Mouse (Mus musculus) forebrain, embryonic 16.5 days (tissue): Measurements from ENCODE around the gene Tas2r143. TPM values are rescaled to one million over a fixed set of nuclear protein-coding genes. Genes with fewer than 3 reads are reported as not detected.

ENCODE experiments used
- ATAC-seq: fragments of 200-750 bp; cut with Nextera tagmentation; 2 replicates; pipeline ENCODE4 v1.8.0; 2017; ENCODE audit warnings: mild to moderate bottlenecking, moderate library complexity
- H3K27ac ChIP-seq: fragments of 300-500 bp; sonication (generic); 2 replicates; pipeline ENCODE4 v1.5.1; 2014; ENCODE audit warnings: low read length, control low read depth
- H3K27me3 ChIP-seq: fragments of 300-500 bp; sonication (generic); replicated peaks from 2 replicates; pipeline ENCODE4 v1.6.1; 2014; ENCODE audit warnings: low read length; ENCODE audit not compliant: control insufficient read depth, insufficient read depth
- H3K36me3 ChIP-seq: fragments of 300-500 bp; sonication (generic); 2 replicates; pipeline ENCODE4 v1.6.1; 2014; ENCODE audit not compliant: control insufficient read depth, insufficient read depth
- H3K4me1 ChIP-seq: fragments of 300-500 bp; sonication (generic); replicated peaks from 2 replicates; pipeline ENCODE4 v1.6.1; 2014; ENCODE audit warnings: low read length; ENCODE audit not compliant: control insufficient read depth, insufficient read depth
- H3K4me2 ChIP-seq: fragments of 300-500 bp; sonication (generic); 2 replicates; pipeline ENCODE4 v1.6.1; 2014; ENCODE audit warnings: mild to moderate bottlenecking, low read length, control low read depth
- H3K4me3 ChIP-seq: fragments of 300-500 bp; sonication (generic); replicated peaks from 2 replicates; pipeline ENCODE4 v1.5.1; 2014; ENCODE audit warnings: mild to moderate bottlenecking, low read length, control low read depth
- H3K9ac ChIP-seq: fragments of 300-500 bp; sonication (generic); replicated peaks from 2 replicates; pipeline ENCODE4 v1.6.1; 2014; ENCODE audit warnings: low read depth, low read length, control low read depth
- H3K9me3 ChIP-seq: fragments of 300-500 bp; sonication (generic); 2 replicates; pipeline ENCODE4 v1.6.1; 2016; ENCODE audit warnings: low read length; ENCODE audit not compliant: control insufficient read depth
- WGBS: fragments of 180-500 bp; shearing (Covaris S2); extraction: QIAGEN DNeasy Blood & Tissue Kit; methylation state at CpG from one replicate; pipeline ENCODE4 v1.1.7; 2014; 5-methylcytosine and 5-hydroxymethylcytosine counted together
- polyA plus RNA-seq: library from polyadenylated mRNA; unstranded; fragments of >200 nt; fragmentation: Nextera tagmentation; extraction: Ambion mirVana; gene quantifications from 2 replicates; pipeline ENCODE4 v1.2.1, GENCODE M21; 2015

Gene Tas2r143
- polyA plus RNA-seq = not detected in 2 replicates

GRCm38 (mm10) chr6:42399938-42400337 is at the start of gene Tas2r143:
Tas2r143 (plus strand) TSS chr6:42400238.
- no peak within 1 kb of the TSS for H3K4me3 ChIP-seq
- H3K4me2 ChIP-seq = no peak within 1 kb of the TSS
- no peak within 1 kb of the TSS for H3K27ac ChIP-seq
- no peak for ATAC-seq
- no peaks in the 10 kb centered on the region for H3K27me3 ChIP-seq
- no peaks in the 10 kb centered on the region for H3K36me3 ChIP-seq
- no peak within 1 kb of the TSS for H3K9ac ChIP-seq
- WGBS = 86% methylated on average over 1 of the region's 1 CpGs
- no peaks in the 10 kb centered on the region for H3K9me3 ChIP-seq
- H3K4me1 ChIP-seq = no peaks in the 10 kb centered on the region

- peak overlapping the region; percentile 78 for H3K9ac ChIP-seq
- peaks cover 4% of the 10 kb centered on the region; the same call in 1 of the 2 replicates for H3K36me3 ChIP-seq
- H3K4me2 ChIP-seq = peak overlapping the region; percentile 92
- H3K27ac ChIP-seq = no peak overlapping the region
- H3K27me3 ChIP-seq = no peaks in the 10 kb centered on the region
- ATAC-seq = no peak
- WGBS = 48% methylated on average over 13 of the region's 13 CpGs
- no peaks in the 10 kb centered on the region for H3K9me3 ChIP-seq
- H3K4me1 ChIP-seq = peaks cover 25% of the 10 kb centered on the region
- H3K4me3 ChIP-seq = peak overlapping the region; percentile 83
Observed at GRCm38 (mm10) chr6:42350968-42351775, 48.9 kb upstream of the Tas2r143 start.

- no peak overlapping the region; the same call in 1 of the 2 replicates for H3K4me2 ChIP-seq
- H3K9me3 ChIP-seq = no peaks in the 10 kb centered on the region
- no peaks in the 10 kb centered on the region for H3K27me3 ChIP-seq
- ATAC-seq = no peak
- no peak overlapping the region for H3K4me3 ChIP-seq
- H3K36me3 ChIP-seq = peaks cover 9% of the 10 kb centered on the region; the same call in 1 of the 2 replicates
- 92% methylated on average over 7 of the region's 7 CpGs for WGBS
- peaks cover 25% of the 10 kb centered on the region for H3K4me1 ChIP-seq
- H3K27ac ChIP-seq = no peak overlapping the region
- no peak overlapping the region for H3K9ac ChIP-seq
Observed at GRCm38 (mm10) chr6:42351776-42352485, 48.1 kb upstream of the Tas2r143 start.

GRCm38 (mm10) chr6:42352486-42352846 is 47.6 kb upstream of the Tas2r143 start:
- Histone ChIP-seq H3K4me1 (peaks cover 25% of the 10 kb centered on the region), H3K9me3 (no peaks in the 10 kb centered on the region)

GRCm38 (mm10) chr6:42353180-42353579 is 46.9 kb upstream of the Tas2r143 start:
- Histone ChIP-seq H3K27ac (no peak overlapping the region), H3K4me3 (no peak overlapping the region), H3K36me3 (peaks cover 12% of the 10 kb centered on the region; the same call in 1 of the 2 replicates), H3K4me2 (no peak overlapping the region), H3K9me3 (no peaks in the 10 kb centered on the region), H3K4me1 (peaks cover 25% of the 10 kb centered on the region), H3K27me3 (no peaks in the 10 kb centered on the region), H3K9ac (no peak overlapping the region)
- no peak for ATAC-seq
- 86% methylated on average over 8 of the region's 8 CpGs for WGBS

More at GRCm38 (mm10) chr6:42352486-42352846, 47.6 kb upstream of the Tas2r143 start:
- H3K27ac ChIP-seq = no peak overlapping the region
- no peak for ATAC-seq
- peaks cover 9% of the 10 kb centered on the region; the same call in 1 of the 2 replicates for H3K36me3 ChIP-seq
- no peaks in the 10 kb centered on the region for H3K27me3 ChIP-seq
- H3K4me3 ChIP-seq = no peak overlapping the region
- H3K9ac ChIP-seq = no peak overlapping the region
- no peak overlapping the region for H3K4me2 ChIP-seq
- WGBS = 95% methylated on average over 1 of the region's 1 CpGs

GRCm38 (mm10) chr6:42354076-42355019 is 45.7 kb upstream of the Tas2r143 start:
- Histone ChIP-seq H3K27ac (no peak overlapping the region), H3K9ac (no peak overlapping the region), H3K36me3 (peaks cover 12% of the 10 kb centered on the region; the same call in 1 of the 2 replicates), H3K9me3 (no peaks in the 10 kb centered on the region), H3K4me2 (no peak overlapping the region), H3K27me3 (no peaks in the 10 kb centered on the region), H3K4me3 (no peak overlapping the region), H3K4me1 (peaks cover 18% of the 10 kb centered on the region)
- no peak for ATAC-seq
- WGBS = 49% methylated on average over 11 of the region's 11 CpGs

GRCm38 (mm10) chr6:42355366-42355765 is 44.7 kb upstream of the Tas2r143 start:
- no peaks in the 10 kb centered on the region for H3K27me3 ChIP-seq
- no peak overlapping the region for H3K9ac ChIP-seq
- no peaks in the 10 kb centered on the region for H3K9me3 ChIP-seq
- H3K27ac ChIP-seq = no peak overlapping the region
- no peak for ATAC-seq
- peaks cover 18% of the 10 kb centered on the region for H3K4me1 ChIP-seq
- peaks cover 12% of the 10 kb centered on the region; the same call in 1 of the 2 replicates for H3K36me3 ChIP-seq
- no peak overlapping the region for H3K4me3 ChIP-seq
- H3K4me2 ChIP-seq = no peak overlapping the region
- WGBS = 95% methylated on average over 6 of the region's 6 CpGs

- WGBS = 95% methylated on average over 13 of the region's 13 CpGs
- ATAC-seq = no peak
- no peak overlapping the region for H3K4me2 ChIP-seq
- no peaks in the 10 kb centered on the region for H3K9me3 ChIP-seq
- H3K27me3 ChIP-seq = no peaks in the 10 kb centered on the region
- peaks cover 12% of the 10 kb centered on the region; the same call in 1 of the 2 replicates for H3K36me3 ChIP-seq
- no peak overlapping the region for H3K4me3 ChIP-seq
- H3K27ac ChIP-seq = no peak overlapping the region
- H3K9ac ChIP-seq = no peak overlapping the region
- peaks cover 13% of the 10 kb centered on the region for H3K4me1 ChIP-seq
Observed at GRCm38 (mm10) chr6:42355794-42356600, 44.0 kb upstream of the Tas2r143 start.
